Mouse (Mus musculus): ENCODE measurements at regions not wholly inside any gene's neighbourhood (a gene's known extent, or its start where the extent isn't known, plus 50 kb on each side); places are given as distances from the start of the nearest gene placed in this dataset.

DNA sequence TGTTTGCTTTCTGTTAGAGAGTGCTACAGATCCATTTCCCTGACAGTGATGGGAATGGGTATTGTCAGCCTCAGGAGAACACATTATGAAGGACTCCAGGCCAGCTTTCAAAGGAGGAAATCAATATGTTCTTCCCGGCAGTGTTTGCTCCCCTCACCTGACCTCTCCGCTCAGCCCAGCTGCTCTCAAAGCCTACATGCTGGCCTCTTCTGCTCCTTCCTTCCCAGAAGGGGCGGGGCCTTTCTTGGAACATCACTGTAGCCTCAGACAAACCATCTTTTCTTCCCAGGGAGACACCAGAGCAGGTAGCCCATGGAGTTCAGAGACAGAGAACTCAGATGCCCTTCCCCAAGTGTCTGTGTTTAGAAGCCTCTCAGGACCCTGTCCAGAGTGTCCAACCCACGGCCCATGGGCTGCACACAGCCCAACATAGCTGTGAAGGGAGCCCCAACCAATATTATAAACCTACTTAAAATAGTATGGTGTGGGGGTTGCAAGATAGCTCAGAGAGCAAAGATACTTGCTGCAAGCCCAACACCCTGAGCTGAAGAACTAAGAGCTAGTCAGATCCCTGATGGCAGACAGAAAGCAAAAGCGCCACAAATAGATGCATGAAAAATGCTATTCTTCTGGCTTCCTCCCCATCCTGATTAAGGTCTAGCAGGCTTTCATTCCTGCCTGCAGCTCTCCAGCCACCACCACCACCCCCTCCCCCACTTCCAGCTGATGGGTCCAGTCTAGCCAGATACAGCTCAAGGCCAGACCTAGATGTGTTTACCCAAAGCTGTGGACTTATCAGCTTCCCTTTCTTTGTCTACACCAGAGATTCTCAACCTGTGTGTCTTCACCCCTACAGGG is 141.8 kb upstream of the Hs6st1 start:
- peak; percentile 57 for DNase-seq (ENCODE audit: low spot score)

DNA sequence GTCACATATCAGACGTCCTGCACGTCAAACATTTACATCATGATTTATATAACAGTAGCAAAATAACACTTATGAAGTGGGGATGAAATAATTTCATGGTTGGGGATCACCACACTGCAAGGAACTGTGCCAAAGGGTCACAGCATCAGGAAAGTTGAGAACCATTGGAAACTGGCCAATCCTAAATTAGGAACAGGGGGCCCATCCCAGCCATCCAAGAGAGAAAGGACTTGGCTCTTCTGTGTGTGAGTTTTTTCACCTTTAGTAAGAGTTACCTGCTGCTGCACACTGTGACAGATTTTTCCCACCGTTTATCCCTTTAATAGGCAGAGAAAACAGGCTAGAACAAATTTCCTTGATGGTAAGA is 141.2 kb upstream of the Hs6st1 start:
- no peak for DNase-seq (ENCODE audit: low spot score)

DNA sequence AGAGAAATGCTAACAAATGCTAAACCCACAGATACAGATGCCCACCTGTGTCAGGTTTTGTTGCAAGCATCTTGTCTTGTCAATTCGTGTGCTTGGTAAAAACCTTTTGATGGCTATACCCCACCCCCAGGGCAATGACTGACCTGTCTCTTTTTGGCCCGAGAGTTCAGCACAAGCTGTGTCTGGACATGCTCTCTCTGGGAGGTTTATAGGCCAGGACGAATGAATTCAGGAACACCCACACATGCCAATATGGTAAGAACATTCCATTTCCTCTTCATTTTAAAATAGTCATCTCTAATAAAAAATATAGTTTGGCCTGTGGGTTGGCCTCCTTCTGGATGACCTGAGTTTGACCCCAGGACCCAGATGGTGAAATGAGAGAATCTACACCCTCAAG is 137.8 kb upstream of the Hs6st1 start:
- no peak for DNase-seq (ENCODE audit: low spot score)

DNA sequence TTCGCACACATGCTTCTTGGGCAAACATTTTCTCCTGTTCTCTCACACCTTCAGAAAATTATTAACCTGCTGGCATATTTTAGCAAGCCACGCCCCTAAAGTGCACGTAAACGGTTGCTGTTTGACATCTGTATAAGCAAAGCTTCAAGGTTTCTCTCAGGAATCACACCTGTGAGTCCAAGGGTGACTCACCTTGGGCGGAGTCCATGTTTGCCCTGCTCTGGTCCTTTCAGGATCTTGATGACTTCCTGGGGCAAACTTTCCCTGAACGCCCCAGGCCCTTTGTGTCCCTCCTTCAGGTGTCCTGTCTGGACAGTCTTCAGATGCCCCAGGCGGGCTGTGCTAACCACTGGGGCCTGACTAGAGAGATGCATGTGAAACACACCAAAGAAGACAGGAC is 137.1 kb upstream of the Hs6st1 start:
- no peak for DNase-seq (ENCODE audit: low spot score)

DNA sequence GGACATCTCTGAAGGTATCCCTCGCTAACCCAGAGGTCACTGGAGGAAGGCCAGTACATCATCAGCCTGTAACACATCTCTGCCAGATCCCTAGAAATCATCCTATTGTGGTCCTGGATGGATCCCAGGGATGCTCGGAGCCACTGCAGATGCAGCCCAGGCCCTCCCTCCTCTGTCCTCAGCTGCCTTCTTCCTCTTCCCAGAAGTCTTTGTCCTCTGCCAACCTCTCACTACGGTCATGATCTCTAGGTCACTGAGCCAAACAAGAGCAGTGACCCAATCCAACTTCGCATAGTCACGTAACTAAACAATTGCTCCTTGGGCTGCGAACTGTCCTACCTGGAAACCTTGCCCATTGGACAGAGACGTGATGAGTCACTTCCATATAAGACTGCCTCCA is 134.7 kb upstream of the Hs6st1 start:
- no peak for DNase-seq (ENCODE audit: low spot score)

DNA sequence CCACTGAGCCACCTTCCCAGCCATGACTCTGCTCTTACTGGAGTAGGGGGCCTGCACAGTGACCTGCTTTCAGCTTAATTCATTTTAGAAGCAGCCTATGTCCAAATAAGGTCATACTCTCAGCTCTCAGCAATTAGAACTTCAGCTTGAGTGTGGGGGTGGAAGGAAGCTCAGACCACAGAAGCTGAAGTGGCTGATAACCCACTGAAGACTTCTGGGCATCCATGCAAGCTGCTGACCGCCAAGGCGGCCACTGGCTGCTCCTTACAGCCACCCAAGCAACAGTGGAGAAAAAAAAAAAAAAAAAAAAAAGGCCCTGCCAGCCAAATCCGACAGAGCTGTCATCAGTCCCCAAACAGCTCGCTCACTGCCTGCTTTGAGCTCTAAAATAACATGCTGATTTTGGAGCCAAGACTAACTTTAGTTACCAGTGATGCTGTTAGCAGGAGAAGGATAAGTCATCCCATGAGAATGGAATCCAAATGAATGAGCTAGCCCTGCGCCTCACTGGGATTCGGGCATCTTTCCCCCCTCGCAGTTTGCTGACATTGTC is 133.0 kb upstream of the Hs6st1 start:
- no peak for DNase-seq (ENCODE audit: low spot score)

DNA sequence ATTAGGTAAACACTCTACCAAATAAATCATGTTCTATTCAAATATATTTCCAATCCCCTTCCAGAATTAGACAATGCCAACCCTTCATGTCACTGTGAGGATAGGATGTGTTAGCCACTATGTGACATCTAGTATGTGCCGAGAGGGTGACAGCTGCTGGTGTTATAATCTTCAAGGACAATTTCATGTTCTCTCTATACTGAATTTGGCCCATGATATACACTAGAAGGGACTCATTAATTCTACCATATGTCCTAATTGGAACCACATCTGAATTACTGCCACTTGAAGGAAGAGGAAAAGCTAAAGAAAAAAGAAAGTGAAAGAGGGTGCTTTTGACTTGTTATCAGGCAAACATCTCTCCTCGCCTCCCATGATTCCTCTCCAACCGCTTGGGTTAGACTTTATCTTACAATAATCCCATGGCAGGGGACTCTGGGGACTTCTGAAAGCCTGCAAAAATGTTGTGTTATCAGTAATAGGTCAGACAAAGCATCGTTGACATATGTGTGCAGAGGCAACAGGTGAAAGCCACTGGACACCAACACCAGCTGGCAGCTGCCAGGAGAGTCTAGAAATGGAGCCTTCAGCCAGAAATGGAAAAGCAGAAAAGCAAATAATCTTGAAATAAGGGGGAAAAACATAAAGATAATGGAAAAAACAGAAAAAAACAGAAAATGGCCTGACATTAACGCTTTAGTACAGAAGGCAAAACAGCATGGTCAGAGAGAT is 131.7 kb upstream of the Hs6st1 start:
- DNase-seq (ENCODE audit: low spot score): no peak

DNA sequence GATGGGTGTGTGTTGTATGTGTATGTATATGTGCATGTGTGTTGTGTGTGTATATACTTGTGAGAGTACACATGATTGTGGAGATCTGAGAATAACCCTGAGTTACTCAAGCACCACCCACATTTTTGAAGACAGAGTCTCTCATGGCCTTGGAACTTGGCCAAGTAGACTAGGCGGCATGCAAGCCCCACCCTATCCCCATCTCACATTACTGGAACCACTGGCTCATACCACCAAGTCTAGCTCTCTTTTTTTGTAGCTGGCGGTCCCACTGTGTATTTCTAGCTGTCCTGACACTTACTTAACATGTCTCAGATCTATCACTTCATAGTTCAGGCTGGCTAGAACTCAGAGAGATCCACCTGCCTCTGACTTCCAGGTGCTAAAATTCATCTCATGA is 128.0 kb upstream of the Hs6st1 start:
- DNase-seq (ENCODE audit: low spot score): no peak

DNA sequence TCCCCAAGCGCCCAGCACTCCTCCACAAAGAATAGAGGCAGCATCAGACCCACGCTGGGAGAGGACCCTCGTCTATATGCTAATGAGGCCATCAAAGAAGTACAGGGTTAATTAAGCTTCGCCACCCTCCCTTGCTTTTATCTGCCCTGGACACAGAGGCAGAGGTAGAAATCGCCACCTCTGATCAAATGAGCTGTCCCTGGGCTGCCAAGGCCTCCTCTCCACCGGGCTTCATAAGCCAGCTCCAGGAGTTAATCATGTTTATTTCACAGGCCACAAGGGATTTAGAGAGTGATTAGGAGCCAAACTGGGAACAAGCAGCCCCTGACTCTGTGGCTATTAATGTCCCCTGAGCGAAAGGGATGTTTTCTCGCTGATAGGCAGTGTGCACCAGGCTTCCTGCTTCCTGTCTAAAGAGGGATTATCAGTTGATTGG is 126.5 kb upstream of the Hs6st1 start:
- no peak for DNase-seq (ENCODE audit: low spot score)

DNA sequence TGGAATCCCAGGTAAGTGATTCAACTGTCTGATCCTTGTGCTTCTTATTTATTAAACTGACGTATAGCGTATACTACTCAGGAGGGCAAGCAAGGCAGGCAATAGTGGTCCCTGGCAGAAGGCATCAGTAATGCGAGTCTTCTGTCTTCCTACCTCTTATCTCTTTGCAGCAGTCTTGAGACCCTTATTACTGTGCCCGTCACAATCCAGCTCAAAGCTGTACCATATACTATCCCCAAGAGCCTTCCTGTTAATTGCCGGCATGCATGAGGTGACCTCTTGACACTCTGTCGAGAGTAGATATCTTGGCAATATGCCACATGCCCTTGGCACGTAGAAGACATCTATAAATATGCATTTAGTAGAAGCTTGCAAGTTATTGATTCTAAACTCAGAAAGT is 126.0 kb upstream of the Hs6st1 start:
- DNase-seq (ENCODE audit: low spot score): no peak

DNA sequence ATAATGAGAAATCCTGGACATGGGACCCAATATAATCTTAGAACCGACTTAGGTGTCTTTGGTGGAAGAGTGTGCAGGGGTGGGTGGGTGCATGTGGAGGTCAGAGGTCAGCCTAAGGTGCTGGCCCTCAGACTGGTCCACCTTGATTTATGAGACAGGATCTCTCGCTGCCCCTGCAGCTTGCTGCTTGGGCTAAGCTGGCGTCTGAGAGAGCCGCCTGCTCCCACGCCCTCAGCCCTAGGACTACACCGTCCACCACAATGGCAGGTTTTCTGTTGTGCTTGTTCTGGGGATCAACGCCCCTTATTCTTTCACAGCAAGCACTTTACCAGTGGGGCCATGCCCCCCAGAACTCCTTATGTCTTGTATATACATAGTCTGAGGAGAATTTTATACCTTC is 124.4 kb upstream of the Hs6st1 start:
- DNase-seq (ENCODE audit: low spot score): no peak

DNA sequence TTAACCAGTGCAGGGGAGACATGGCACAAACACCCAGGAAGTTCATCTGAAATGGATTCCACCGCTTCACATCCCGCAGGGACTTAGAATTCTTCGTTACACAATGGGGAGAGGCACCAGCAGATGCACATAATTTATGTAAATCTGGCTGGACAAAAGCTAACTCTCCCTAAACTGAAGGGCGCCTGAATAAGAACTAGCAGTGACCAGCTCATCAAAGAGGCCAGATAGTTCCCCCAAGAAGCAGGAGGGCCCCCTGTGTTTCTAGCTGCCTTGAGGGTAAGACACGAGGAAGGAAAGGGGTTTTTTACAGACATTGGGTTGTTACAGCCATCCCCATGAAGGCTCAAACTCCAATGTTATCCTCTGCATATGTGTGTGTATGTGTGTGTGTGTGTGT is 123.8 kb upstream of the Hs6st1 start:
- no peak for DNase-seq (ENCODE audit: low spot score)

DNA sequence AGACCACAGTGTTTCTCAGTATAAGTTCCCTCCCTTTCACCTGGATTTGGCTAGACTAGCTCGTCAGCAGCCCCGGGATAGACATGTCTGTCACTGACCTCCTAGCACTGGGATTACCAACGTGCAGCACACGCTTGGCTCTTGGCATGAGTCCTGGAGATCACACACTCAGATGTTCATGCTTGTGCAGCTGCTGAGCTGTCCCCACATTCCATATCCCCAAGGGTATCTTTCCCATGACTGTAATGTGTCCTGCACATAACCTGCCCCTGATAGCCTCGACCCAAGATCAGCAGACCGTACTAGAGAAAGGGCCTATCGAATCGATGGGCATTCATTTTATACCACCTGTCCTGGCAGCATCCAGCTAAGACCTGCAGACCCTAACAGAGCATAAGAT is 123.4 kb upstream of the Hs6st1 start:
- no peak for DNase-seq (ENCODE audit: low spot score)

DNA sequence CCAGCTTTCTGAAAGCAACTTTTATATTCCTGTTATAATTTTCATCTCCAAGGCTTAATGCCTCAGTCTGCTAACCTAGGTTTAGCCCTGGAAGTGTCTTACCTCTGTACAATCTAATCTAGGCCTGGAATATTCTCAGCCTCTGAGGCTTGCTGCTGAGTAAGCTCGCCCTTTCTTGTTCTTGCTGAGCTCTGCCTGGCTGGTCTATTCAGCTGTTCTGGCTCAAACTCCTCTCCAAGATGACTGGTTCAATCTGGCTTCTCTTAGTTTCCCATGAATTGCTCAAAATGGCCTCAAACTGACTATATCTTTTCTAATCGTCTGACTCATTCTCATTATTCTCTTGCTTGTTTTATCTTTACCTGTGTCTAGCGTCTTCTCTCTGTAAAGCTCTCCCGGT is 122.6 kb upstream of the Hs6st1 start:
- no peak for DNase-seq (ENCODE audit: low spot score)

DNA sequence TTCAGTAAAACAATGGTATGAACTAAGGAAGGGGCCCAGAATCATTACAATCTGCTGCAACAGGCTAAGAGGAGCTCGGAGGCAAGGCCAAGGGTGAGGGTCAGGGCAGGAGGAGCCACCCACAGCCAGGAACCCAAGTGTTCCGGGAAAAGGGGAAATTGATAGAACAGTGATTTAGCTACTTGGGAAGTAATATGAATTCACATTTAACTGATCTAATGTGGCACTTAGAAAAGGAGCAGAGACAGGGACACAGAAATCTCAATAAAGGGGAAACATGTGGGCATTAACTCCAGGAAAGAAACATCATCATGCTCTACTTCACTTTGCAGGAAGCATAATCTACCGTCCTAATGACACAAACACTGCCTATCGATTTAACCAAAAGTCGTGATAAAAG is 120.1 kb upstream of the Hs6st1 start:
- DNase-seq (ENCODE audit: low spot score): no peak

DNA sequence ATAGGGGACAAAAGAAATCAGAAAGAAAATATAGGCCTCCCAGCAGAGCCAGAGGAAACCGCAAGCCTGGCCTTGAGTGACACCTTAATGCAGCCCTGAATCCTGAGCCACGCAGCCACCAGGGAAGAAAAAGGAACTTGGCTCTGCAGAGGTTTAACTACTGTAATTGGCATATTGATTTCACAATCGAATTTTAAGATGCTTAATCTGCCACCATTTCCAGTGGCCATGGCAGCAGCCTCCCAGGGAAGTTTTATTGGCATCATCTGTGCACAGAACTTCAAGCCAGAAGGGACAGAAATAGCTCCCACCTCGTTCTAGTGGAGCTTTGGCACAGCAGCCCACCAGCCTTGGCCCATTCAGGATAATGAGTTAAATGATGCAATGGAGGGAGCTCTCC is 117.1 kb upstream of the Hs6st1 start:
- no peak for DNase-seq (ENCODE audit: low spot score)

DNA sequence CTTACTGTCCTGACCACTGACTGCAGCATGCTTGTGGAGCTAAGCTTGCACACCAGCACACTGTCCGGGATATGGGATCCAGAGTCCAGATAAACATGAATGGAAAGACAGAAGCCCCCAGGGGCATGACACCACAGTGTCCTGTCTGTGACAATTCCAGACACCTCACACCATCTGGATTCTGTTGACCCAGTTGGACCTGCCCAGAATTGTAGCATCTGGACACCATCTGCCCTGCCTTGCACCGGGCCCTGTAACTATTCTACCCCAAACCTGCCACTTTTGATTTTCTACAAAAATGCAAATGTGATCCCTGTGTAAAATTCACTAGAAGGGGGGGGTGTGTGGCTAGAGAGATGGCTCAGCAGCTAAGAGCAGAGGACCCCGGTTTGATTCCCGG is 114.5 kb upstream of the Hs6st1 start:
- no peak for DNase-seq (ENCODE audit: low spot score)

DNA sequence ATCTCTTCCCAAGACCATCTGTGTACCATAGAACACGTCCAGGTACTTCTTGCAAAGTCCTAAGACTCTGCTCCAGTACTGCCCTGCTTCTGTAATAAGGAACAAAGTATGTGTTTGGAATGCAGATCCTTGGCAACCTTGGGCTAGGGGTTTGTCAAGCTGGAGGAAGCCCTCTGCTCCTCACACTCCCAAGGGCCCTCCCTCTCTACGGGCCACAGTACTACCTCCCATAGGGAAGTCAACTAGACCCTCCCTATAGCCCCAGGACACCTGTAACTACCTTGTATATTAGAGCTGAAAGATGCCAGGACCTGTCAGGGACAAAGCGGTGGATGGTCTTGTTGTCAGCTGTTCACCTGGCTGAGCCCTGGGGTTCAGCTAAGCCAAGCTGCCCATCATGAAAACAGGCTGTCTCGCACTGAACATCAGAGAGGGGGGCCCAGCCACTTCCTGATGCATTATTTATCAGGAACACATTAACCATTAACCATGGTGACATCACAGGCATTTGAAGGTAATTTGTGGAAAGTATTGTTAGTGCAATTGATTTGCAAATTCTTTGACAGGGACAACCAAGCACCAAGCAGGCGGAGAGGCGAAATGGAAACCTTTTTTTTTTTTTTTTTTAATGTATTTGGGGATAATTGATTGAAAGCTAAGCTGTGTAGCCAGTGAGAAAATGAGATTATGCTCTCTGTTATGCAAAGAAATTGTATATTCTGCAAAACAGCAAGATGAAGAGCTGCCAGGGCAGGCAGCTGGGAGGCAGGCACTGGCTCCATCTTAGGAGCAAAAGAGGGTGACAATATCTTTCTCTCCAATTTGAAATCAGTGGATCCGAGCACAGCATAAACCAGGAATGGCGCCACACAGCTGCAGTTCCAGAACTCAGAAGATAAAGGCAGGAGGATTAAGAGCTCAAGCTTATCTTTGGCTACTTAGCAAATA is 110.5 kb upstream of the Hs6st1 start:
- no peak for DNase-seq (ENCODE audit: low spot score)

DNA sequence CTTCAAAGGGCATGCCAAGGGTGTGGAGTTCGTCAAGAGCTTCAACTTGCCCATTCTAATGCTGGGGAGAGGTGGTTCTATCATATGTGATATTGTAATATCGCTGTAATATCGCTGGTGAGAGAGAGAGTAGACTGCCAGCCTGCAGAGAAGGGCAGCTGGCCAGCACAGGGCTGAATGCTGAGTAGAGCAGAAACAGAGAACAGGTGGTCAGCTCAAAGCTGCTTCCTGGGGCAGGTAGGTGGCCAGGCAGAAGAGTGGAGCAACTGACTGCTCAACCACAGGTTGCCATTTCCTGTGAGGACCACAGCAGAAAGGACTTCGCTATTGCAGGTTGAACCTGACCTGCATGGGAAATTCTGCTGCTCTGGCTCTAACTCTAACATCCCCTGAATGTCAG is 108.5 kb upstream of the Hs6st1 start:
- DNase-seq (ENCODE audit: low spot score): no peak

DNA sequence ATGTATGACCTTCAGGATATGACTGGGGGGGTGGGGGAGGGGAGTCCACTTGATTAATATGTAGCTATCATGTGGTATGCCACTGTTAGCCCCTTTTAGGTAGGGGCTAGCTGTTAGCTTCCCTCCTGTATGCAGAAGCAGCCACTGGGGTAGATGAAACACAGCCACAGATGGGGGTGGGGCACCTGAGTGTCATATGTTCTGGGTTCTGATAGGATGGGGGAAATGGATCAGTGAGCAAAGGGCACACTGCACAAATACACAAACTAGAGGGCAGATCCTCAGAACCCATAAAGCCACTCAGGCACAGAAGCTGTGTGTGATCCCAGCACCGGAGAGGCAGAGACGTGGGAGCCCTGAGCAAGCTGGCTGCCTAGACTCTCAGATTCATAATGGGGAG is 107.4 kb upstream of the Hs6st1 start:
- no peak for DNase-seq (ENCODE audit: low spot score)

DNA sequence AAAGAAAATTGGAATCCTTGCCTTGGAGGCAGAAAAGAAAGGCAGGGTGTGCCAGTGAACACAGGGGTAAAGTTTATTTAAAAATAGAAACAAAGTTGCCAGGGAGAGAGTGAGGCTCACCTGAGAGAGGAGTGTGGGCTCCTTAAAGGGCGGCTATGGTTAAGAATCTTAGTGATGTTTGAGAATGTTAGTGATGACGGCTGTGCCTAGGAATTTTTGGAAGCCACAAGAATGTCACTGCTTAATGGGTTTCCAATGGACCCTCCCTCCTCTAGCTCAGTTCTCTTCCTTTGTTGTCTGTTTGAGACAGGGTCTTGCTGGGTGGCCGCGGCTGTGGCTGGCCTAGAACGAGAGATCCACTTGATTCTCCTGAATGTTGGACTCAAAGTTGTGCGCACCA is 106.3 kb upstream of the Hs6st1 start:
- no peak for DNase-seq (ENCODE audit: low spot score)

DNA sequence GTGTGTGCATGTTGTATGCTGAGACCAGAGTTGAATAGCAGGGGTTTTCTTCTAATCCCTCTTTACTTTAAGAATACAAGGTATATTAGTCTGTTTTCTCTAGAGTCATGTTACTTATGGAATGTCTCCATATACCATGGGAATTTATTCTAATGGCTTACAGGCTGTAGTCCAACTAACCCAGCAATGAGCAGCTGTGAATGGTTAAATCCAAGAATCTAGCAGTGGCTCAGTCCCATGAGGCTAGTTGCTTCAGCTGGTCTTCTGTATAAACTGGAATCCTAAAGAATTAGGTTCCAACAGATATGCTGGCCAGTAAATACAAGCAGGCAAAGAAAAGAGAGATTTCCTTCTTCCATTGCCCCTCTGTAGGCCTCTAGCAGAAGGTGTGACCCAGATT is 99.7 kb upstream of the Hs6st1 start:
- DNase-seq (ENCODE audit: low spot score): no peak
